Mouse (Mus musculus): ENCODE data around the gene Runx1.

DNA sequence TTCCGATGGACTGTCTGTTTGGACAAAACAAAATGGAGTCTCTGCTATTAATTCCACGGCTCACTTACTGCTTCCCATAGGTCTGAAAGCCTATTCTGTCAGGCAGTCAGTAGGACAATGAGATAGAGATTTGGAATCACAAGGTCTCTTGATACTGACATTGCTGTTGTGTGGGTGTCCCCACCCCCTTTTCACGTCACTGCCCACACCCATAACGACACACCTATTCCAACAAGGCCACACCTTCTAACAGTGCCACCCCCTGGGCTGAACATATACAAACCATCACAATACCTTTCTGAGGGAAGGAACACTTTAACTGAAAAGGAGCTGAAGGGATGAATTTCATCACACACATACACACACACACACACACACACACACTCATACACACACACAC lies 68.4 kb downstream of the Runx1 start:
- TF ChIP-seq CTCF (IDR thresholded peaks at IDR 0.05; ENCODE audit: control insufficient read depth, insufficient read depth, insufficient replicate concordance, low read depth, low read length) = no peak
- no peak for TF ChIP-seq POLR2A (IDR thresholded peaks at IDR 0.05; ENCODE audit: control insufficient read depth, low read depth, low read length)
